Mouse (Mus musculus) adrenal gland, postnatal 36 days (tissue): ENCODE results near the gene Tecr. TPM values are rescaled to one million over a fixed set of nuclear protein-coding genes. Genes with fewer than 3 reads are reported as not detected.
A peak's percentile ranks its signal among the peaks of the same experiment; 100 is the strongest.
"Not testable (repeated sequence)": the region's sequence is repeated elsewhere in the genome, so short reads cannot be mapped to it uniquely, and the experiment has no call there.

Source experiments
- DNase-seq, 2 experiments: peaks; one replicate each; pipeline ENCODE4 v3.0.0; 2021; ENCODE audit warnings: mixed read lengths in 1 of 2
- total RNA-seq, 2 experiments: library from RNA; stranded (reverse); gene quantifications; 2 replicates each; pipeline ENCODE4 v1.2.3; 2021

The Tecr gene
- total RNA-seq, 2 experiments from 2014 or later: 450 to 470 TPM

- no peak for DNase-seq
These were observed 12.0 kb upstream of the Tecr start for GRCm38 (mm10) chr8:83619568-83620285.

- no peak for DNase-seq
These were observed 10.8 kb upstream of the Tecr start for GRCm38 (mm10) chr8:83618566-83618965.

DNA sequence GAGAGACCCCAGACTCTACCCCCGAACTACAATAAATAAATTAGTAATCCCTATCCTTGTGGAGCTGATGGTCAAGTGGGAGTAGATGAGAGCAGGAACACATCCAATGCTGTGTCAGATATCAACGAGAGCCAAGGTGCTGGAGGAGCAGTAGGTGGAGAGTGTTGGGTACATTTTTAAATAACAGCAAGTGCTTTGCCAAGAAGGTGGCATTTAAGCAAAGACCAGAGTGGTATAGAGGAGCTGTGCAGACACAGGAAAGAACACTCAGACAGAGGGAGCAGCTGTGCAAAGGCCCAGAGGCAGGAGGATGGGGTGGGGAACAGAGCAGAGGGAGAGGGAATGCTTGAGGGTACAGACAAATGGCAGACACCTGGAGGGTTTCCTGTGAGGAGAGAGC, 9.3 kb upstream of the Tecr start:
- DNase-seq: no peak

DNA sequence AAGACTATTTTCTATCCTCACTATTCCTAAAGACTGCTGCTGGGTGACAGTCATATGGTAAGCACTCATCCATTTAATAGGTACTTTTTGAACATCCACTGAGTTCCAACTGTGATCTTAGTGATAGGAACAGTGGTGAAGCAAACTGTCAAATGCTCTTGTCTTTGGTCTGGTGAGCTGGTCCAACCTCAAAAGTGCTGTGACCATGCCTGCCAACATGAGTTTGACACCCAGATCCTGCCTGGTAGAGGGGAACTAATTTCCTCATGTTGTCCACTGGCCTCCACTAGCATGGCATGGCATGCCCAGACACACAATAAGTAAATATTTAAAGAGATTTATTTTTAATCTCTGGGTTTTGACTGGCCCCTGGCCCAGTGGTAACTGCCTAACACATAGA, 8.9 kb upstream of the Tecr start:
- no peak for DNase-seq

DNA sequence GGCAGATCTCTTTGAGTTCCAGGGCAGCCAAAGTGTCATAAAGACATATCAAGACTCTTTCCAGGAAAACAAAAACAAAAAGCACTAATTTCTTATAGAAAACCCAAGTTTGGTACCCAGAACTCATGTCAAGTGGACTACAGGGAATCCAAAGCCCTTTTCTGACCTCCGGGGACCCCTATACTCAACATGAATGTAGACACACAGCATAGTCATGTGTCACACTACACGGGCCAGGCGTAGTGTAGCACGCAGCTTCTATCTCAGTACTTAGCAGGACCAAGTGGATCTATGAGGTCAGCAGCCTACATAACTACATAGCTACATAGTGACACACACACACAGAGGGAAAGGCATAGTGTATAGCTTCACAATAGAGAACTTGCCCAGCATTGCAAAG, 5.9 kb upstream of the Tecr start:
- no peak for DNase-seq

- DNase-seq: no peak
These were observed 4.2 kb upstream of the Tecr start for GRCm38 (mm10) chr8:83611921-83612320.

- no peak for DNase-seq
These were observed 1.9 kb upstream of the Tecr start for GRCm38 (mm10) chr8:83609547-83610180.

DNA sequence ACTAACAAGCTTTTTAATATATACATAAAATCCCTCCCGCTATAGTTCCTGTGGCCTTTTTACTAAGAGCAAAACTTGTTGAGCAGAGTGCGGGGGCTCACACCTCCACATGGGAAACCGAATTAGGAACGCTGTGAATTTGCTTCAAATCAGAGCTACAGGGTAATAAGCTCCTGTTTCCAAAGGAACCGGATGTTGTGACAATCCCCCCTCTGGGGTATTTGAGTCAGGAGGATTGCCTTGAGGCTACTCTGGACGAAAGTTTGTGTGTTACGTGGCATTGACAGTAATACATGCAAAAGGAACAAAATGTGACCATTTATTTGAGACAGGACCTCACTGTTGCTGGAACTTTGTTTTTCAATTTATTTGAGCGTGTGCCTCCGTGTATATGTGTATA, 1.3 kb upstream of the Tecr start:
- DNase-seq: no peak

- DNase-seq: peak; percentile 90 to 91
These were observed 643 bp upstream of the Tecr start for GRCm38 (mm10) chr8:83608398-83608829.

DNA sequence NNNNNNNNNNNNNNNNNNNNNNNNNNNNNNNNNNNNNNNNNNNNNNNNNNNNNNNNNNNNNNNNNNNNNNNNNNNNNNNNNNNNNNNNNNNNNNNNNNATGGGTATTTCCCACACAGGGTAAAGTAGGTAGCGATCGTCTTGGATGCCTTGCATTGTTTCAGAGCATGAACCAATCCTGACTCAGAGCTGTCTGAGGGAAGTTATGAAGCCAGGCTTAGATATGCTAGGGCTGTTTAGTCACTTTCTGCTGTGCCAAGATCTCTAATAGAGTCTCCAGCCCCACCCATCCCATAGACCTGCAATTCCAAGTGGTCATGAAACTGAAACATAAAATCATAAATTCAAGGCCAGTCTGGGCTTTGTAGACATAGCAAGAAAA, 5.1 kb downstream of the Tecr start:
- no peak for DNase-seq

GRCm38 (mm10) chr8:83599814-83600213, 8.0 kb downstream of the Tecr start:
- no peak for DNase-seq

DNA sequence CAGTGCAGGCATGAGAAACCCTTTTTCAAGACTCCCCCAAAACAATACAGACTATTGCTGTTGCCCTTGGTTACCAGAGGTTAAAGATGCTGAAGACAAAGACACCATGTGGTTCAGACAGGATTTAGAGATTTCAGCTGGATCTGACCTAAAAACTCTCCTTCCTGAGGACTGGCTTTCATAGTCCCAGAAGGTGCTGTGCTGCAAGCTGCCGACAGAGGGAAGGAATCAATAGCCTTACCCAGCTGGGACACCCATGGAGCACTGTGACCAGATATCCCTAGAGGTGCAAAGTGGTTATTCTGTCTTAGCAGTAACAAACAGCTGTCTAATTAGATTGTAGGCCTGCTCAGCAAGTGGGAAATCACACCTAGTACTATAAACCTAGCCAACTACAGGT, 9.6 kb downstream of the Tecr start:
- no peak for DNase-seq

DNA sequence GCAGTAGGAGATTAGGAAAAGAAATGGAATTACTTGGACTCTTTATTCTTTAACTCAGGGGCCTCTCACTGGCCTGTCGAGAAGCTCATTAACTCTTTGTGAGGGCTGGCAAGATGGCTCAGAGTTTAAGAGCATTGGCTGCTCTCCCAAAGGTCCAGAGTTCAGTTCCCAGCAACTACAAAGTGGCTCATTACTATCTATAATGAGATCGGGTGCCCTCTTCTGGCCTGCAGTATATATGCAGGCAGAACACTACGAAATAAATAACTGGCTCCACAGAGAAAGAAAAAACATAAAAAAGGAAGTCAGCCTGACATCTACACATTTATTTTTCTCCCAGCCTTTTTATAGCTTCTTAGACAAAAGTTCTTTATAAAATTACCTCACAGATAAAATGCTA, 11.4 kb downstream of the Tecr start:
- no peak for DNase-seq

DNA sequence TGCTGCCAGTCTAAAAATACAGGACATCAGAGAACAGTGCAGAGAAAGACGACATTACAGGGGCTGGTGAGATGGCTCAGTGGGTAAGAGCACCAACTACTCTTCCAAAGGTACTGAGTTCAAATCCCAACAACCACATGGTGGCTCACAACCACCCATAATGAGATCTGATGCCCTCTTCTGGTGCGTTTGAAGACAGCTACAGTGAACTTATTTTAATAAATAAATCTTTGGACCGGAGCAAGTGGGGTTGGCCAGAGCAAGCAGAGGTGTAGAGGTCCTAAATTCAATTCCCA, 12.8 kb downstream of the Tecr start:
- not testable (repeated sequence) for DNase-seq

DNA sequence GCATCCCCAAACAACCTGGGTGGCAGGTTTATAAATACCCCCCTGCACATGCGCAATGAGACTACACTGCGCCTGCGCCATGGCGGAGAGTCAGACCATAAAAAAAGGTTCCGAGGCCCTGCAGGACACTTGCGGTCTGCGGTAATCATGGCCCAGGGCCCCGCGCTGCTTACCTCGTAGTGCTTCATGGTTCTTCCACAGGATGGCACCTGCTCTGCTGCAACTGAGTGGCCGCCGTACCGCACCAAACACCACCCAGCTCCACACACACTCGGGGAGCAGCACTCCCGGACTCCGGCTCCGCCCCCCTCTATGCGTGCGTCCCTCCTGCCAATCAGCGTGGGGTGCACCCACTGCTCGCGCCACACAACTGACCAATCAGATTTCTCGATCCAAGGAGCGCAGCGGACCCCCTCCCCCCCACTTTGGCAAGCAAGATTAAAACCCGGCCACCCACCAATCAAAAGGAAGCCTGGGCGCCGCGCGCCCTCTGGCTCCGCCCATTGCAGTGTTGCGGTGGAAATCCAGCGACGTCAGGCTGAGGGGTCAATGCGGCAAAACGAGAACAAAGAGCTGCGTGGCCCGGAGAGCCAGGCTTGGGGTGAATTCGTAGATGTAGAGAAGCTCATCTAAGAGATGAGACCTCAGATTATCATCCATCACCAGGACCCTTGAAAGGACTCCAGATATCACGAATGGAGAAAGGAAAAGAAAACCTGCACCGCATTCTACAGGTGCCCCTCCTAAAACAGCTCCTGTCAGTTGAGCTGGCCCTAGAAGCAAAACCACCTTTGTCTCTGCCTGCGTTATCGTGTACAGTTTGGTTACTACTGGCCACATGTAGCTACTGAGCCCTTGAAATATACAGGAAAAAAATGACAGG, 13.4 kb downstream of the Tecr start:
- peak; percentile 98 to 99 for DNase-seq

DNA sequence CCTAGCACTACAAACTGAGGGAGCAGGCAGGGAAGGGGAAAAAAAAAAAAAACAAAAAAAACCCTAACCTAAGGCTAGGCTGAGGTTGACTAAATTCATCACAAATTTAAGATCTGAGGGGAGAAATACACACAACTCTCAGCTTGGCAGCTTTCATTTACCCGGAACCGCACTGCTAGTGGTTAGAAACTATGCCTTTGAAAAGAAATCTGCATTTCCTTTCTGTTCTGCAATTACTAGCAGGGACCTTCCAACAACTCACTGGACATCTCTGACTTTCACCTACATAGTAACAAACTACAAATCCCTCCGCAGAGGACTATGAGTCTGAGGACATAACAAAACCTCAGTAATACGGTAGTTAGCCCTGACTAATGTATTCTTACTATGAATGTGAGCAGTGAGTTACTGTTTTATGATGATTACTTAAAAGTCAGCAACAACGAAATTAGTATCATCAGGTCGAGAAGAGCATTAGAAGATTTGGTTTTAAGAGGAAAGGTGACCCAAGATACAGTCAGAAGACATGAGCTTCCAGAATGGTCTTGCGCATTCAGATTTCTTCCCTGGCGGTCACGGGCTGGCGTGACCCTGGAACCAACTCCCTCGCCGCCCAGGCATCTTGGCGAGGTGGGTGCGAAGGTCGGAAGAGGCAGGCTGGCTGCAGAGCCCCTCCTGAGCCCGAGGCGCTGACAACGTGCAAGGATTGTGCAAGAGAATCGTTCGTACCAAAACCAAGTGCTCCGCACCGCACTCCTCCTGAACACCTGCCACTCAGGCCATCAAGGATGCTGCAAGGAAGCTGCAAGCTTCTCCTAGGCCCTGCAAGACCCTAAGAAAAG, 14.2 kb downstream of the Tecr start:
- DNase-seq: no peak

DNA sequence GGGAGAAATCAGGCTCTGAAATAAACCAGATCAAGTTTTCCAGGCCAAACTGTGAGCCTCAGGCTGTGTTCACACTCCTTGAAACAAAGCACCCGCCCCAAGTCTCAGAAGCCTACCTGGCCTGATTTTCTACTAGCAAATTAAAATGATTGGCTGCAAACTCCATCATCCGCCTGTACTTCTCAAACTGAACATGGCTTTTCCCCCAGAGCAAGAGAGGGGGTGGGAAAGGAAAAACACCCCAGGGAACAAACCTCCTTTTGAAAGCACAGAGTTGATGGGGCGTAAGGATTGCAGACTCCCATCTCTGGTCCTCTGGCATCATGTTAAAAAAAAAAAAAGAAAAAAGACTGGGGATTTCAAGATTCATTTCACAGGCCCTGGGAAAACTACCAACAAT, 15.1 kb downstream of the Tecr start:
- DNase-seq: no peak

- no peak for DNase-seq
These were observed 17.2 kb downstream of the Tecr start for GRCm38 (mm10) chr8:83590488-83591023.

DNA sequence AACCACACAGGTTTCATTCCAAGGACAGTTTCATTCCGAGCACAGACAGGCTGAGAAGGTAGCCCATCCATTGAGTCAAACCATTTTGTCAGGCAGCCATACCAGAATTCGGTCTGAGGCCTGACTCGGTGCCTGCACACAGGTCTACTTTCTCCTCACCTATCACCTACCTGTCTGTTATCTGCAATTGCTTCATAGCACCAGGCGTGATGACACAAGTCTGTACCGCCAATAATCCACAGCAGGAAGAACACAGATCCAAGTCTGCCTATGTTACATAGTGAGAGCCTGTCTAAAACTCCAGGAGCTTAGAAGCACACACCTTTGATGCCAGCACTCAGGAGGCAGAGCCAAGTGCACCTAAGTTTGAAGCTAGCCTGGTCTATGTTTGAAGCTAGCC, 18.9 kb downstream of the Tecr start:
- no peak for DNase-seq

- no peak for DNase-seq
These were observed 20.1 kb downstream of the Tecr start for GRCm38 (mm10) chr8:83587644-83588043.

- DNase-seq: no peak
These were observed 22.4 kb downstream of the Tecr start for GRCm38 (mm10) chr8:83585333-83585732.

DNA sequence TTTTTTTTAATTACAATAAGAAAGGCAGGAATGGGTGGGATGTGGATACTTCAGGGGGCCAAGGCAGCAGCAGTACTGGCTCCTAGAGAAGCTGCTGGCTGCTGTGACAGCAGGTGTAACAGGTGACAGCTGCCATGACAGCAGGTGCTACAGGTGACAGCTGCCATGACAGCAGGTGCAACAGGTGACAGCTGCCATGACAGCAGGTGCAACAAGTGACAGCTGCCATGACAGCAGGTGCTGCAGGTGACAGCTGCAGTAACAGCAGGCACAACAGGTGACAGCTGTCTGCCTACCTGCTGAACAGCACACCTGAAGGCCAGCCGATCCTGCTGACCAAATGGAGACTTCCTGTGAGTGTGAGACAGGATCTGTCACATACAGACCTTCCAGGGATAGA, 23.0 kb downstream of the Tecr start:
- DNase-seq: no peak
